Mouse (Mus musculus) ES-Bruce4 (cell line): ENCODE results near the gene Hivep2.

Source experiments
- CTCF ChIP-seq: IDR thresholded peaks from one replicate; pipeline ENCODE4 v1.8.1; 2011; ENCODE audit warnings: low read depth, low read length
- EP300 ChIP-seq: IDR thresholded peaks from 2 replicates; pipeline ENCODE4 v1.6.1; 2011; ENCODE audit warnings: low read depth, low read length; ENCODE audit not compliant: insufficient read depth
- POLR2A ChIP-seq: IDR thresholded peaks from one replicate; pipeline ENCODE4 v1.8.1; 2011; ENCODE audit warnings: low read length; ENCODE audit not compliant: insufficient read depth

DNA sequence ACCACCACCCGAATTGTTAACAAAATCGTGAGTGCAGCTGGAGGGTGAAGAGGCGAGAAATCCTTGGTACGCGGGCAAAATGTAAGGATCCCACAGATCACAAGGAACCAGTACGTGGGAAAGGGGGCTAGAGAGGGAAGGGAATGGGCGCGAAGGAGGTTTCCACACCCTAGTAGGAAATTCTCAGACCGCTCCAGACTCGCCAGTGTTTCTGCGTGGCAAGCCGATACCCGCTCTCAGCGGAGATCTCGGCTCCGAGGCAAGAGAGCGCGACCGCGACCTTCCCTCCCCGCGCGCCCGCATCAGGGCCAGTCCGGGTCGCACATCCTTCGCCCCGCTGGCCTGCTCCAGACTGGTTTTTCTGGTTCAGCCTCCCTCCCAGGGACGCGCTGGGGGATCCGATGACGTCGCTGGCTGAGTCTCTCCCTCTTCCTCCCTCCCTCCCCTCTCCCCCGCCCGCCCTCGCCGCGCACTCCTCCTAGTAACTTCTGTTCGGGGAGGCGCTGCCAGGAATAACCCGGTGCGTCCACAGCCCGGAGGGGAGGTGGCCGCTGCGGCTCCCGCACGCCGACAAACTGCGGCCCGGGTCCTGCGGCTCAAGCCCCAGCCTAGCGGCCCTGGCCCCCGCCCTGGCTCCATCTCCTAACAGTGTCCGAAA lies 430 bp upstream of the Hivep2 start:
- TF ChIP-seq CTCF = no peak
- no peak for TF ChIP-seq POLR2A
- TF ChIP-seq EP300 = peak; percentile 74
